Mouse (Mus musculus) kidney, postnatal 0 days (tissue): ENCODE data around the gene Samt3. TPM values are rescaled to one million over a fixed set of nuclear protein-coding genes. Genes with fewer than 3 reads are reported as not detected.

ENCODE experiments used
- ATAC-seq: fragments of 200-750 bp; cut with Nextera tagmentation; replicated peaks from 2 replicates; pipeline ENCODE4 v1.8.0; 2017; ENCODE audit warnings: low read depth, moderate number of reproducible peaks, moderate TSS enrichment, moderate library complexity; ENCODE audit not compliant: low FRiP score
- DNase-seq: peaks from one replicate; pipeline ENCODE4 v3.0.0-alpha.2; 2016; ENCODE audit warnings: low spot score
- H3K27ac ChIP-seq: fragments of 300-500 bp; sonication (generic); 2 replicates; pipeline ENCODE4 v1.5.1; 2014; ENCODE audit warnings: mild to moderate bottlenecking
- H3K27me3 ChIP-seq: fragments of 300-500 bp; sonication (generic); 2 replicates; pipeline ENCODE4 v1.6.1; 2014; ENCODE audit warnings: low read length, mixed read lengths; ENCODE audit not compliant: insufficient read depth
- H3K36me3 ChIP-seq: fragments of 300-500 bp; sonication (generic); 2 replicates; pipeline ENCODE4 v1.6.1; 2014; ENCODE audit warnings: low read length, mixed read lengths; ENCODE audit not compliant: insufficient read depth
- H3K4me1 ChIP-seq: fragments of 300-500 bp; sonication (generic); replicated peaks from 2 replicates; pipeline ENCODE4 v1.6.1; 2014; ENCODE audit warnings: antibody characterized with exemption, low read length, mixed read lengths; ENCODE audit not compliant: insufficient read depth
- H3K4me2 ChIP-seq: fragments of 300-500 bp; sonication (generic); 2 replicates; pipeline ENCODE4 v1.6.1; 2014; ENCODE audit warnings: mild to moderate bottlenecking, low read length, moderate library complexity, mixed read lengths
- H3K4me3 ChIP-seq: fragments of 300-500 bp; sonication (generic); replicated peaks from 2 replicates; pipeline ENCODE4 v1.5.1; 2014; ENCODE audit warnings: low read depth, low read length
- H3K9ac ChIP-seq: fragments of 300-500 bp; sonication (generic); 2 replicates; pipeline ENCODE4 v1.6.1; 2014; ENCODE audit warnings: low read depth, low read length
- H3K9me3 ChIP-seq: fragments of 300-500 bp; sonication (generic); replicated peaks from 2 replicates; pipeline ENCODE4 v1.6.1; 2016; ENCODE audit warnings: low read length, inconsistent platforms, mixed read lengths
- CTCF ChIP-seq: IDR thresholded peaks from 2 replicates; pipeline ENCODE4 v1.5.1; 2016; ENCODE audit warnings: antibody characterized with exemption, low read depth, mild to moderate bottlenecking, moderate library complexity
- WGBS: fragments of 180-500 bp; shearing (Covaris S2); extraction: QIAGEN DNeasy Blood & Tissue Kit; methylation state at CpG from one replicate; pipeline ENCODE4 v1.1.7; 2014; 5-methylcytosine and 5-hydroxymethylcytosine counted together
- polyA plus RNA-seq: library from polyadenylated mRNA; unstranded; fragments of >200 nt; fragmentation: Nextera tagmentation; extraction: Ambion mirVana; gene quantifications from 2 replicates; pipeline ENCODE4 v1.2.1, GENCODE M21; 2015

The Samt3 gene
- not detected in 2 replicates for polyA plus RNA-seq

DNA sequence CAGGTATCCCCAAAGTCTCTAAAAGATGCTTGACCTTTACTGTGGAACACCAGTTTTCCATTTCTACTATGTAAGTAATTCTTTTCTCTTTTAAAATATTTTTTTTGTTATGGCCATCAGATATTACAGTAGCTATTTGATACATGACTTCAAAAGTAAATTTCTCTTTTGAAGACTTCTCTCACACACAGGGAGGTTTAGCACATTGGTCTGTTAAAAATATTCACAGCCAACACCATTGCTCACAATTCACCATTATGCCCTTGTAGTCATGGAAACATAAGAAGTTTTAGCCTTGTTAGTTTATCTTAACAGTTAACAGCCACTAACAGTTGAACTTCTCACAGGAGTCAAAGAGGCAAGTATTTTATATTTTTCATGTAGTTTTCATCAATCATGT is at the start of gene Samt3:
Gene Samt3, plus strand, starts transcription at position 301 of the 400 bp plus-strand sequence.
- no peaks in the 10 kb centered on the region for H3K9me3 ChIP-seq
- TF ChIP-seq CTCF = no peak
- H3K4me2 ChIP-seq = no peak within 1 kb of the TSS
- H3K27me3 ChIP-seq = no peaks in the 10 kb centered on the region
- no peak within 1 kb of the TSS for H3K27ac ChIP-seq
- no peaks in the 10 kb centered on the region for H3K36me3 ChIP-seq
- no peak within 1 kb of the TSS for H3K9ac ChIP-seq
- DNase-seq (no peak), ATAC-seq (no peak)
- no peaks in the 10 kb centered on the region for H3K4me1 ChIP-seq
- H3K4me3 ChIP-seq = no peak within 1 kb of the TSS

DNA sequence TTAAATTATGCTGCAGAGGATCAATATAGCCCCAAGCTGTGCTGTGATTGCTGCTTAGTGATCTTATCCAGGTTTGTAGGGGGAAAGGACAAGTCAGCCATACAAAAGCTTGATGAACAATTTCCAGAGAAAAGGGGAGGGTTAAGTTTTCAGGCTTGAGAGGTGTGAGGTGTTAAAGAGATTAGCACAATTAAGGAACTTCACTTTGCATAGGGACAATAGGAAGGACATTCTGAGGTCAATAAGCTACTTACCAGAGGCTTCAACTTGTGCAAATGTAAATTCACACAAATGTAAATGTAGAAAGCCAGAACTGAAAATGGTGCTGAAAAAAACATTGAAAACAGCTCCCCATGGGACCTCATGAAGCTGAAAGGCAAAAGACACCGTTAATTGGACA is 27.4 kb upstream of the Samt3 start:
- no peak overlapping the region for H3K27ac ChIP-seq
- no peaks in the 10 kb centered on the region for H3K36me3 ChIP-seq
- no peaks in the 10 kb centered on the region for H3K27me3 ChIP-seq
- no peak overlapping the region for H3K9ac ChIP-seq
- no peak overlapping the region for H3K4me2 ChIP-seq
- WGBS = 24% methylated on average over 1 of the region's 1 CpGs
- ATAC-seq = no peak
- no peaks in the 10 kb centered on the region for H3K4me1 ChIP-seq
- TF ChIP-seq CTCF = no peak
- no peaks in the 10 kb centered on the region for H3K9me3 ChIP-seq
- H3K4me3 ChIP-seq = no peak overlapping the region
- no peak for DNase-seq

DNA sequence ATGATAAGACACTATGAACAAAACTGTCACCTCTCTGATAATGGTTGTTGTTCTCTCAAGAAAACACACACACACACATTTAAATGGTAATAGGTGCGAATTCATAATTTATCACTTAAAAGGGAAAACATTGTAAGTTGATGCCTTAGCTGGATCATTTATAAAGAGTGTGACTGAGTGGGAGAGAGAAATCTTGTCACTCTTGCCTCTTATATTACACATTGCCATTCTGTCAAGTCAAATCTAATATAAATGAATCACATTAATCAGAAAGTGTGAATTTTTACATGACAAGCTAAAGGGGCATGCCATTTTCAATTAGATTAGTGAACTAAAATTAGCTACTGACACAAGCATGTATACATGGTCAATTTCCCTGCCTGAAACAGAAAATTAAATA is 44.7 kb downstream of the Samt3 start:
- DNase-seq = no peak
- no peak overlapping the region for H3K4me2 ChIP-seq
- no peaks in the 10 kb centered on the region for H3K27me3 ChIP-seq
- H3K9ac ChIP-seq = no peak overlapping the region
- no peak for ATAC-seq
- WGBS = 80% methylated on average over 1 of the region's 1 CpGs
- H3K36me3 ChIP-seq = no peaks in the 10 kb centered on the region
- H3K9me3 ChIP-seq = no peaks in the 10 kb centered on the region
- no peak for TF ChIP-seq CTCF
- H3K4me1 ChIP-seq = no peaks in the 10 kb centered on the region
- H3K4me3 ChIP-seq = no peak overlapping the region
- H3K27ac ChIP-seq = no peak overlapping the region

Other genes with a start within 250 kb of the Samt3 start
- gene 5430427O19Rik, start 173.8 kb upstream of the Samt3 start, polyA plus RNA-seq = 0.12 and 0.17 TPM in 2 replicates
- 0.17 and 0.61 TPM in 2 replicates for gene Nr0b1, start 147.6 kb downstream of the Samt3 start, polyA plus RNA-seq